Mouse (Mus musculus): ENCODE results near the gene AI413582. TPM values are rescaled to one million over a fixed set of nuclear protein-coding genes. Genes with fewer than 3 reads are reported as not detected.

Gene AI413582
- total and polyA plus RNA-seq, 3 experiments, result 9.1 to 22.4 (median 9.1) TPM

- no peak for TF ChIP-seq EP300 (IDR thresholded peaks at IDR 0.05; ENCODE audit: insufficient read depth, low read depth, low read length)
- TF ChIP-seq CTCF (IDR thresholded peaks at IDR 0.05), result no peak
- no peak for TF ChIP-seq POLR2A (IDR thresholded peaks at IDR 0.05; ENCODE audit: insufficient read depth, low read depth, low read length)
- no peak overlapping the region; the same call in 1 of the 2 replicates for H3K27ac ChIP-seq
- intact Hi-C loops (cut with DNase I), result no loop called here
- no peaks in the 10 kb centered on the region for H3K79me2 ChIP-seq (replicated peaks; ENCODE audit: control insufficient read depth, insufficient read depth, low read length)
- H3K36me3 ChIP-seq (ENCODE audit: control insufficient read depth, insufficient read depth, low read length), result no peaks in the 10 kb centered on the region
- 85% methylated on average over 10 of the region's 10 CpGs for WGBS
- peaks cover 16% of the 10 kb centered on the region for H3K4me1 ChIP-seq (ENCODE audit: control insufficient read depth, insufficient read depth, low read length)
- no peaks in the 10 kb centered on the region for H3K27me3 ChIP-seq (ENCODE audit: control insufficient read depth, insufficient read depth, low read length)
- no peak overlapping the region for H3K4me3 ChIP-seq
- H3K9ac ChIP-seq (ENCODE audit: low read depth, low read length), result no peak overlapping the region
- DNase-seq, result no peak
These were observed 12.9 kb upstream of the AI413582 start for GRCm38 (mm10) chr17:27578487-27578886.

GRCm38 (mm10) chr17:27577468-27577867 lies 11.9 kb upstream of the AI413582 start:
- no peaks in the 10 kb centered on the region for H3K27me3 ChIP-seq (ENCODE audit: control insufficient read depth, insufficient read depth, low read length)
- H3K9ac ChIP-seq (ENCODE audit: low read depth, low read length), result no peak overlapping the region
- H3K36me3 ChIP-seq (ENCODE audit: control insufficient read depth, insufficient read depth, low read length), result no peaks in the 10 kb centered on the region
- DNase-seq, result no peak
- H3K79me2 ChIP-seq (replicated peaks; ENCODE audit: control insufficient read depth, insufficient read depth, low read length), result no peaks in the 10 kb centered on the region
- intact Hi-C loops (cut with DNase I), result no loop called here
- TF ChIP-seq EP300 (IDR thresholded peaks at IDR 0.05; ENCODE audit: insufficient read depth, low read depth, low read length) (no peak), CTCF (IDR thresholded peaks at IDR 0.05) (peak; percentile 39), POLR2A (IDR thresholded peaks at IDR 0.05; ENCODE audit: insufficient read depth, low read depth, low read length) (no peak)
- H3K4me1 ChIP-seq (ENCODE audit: control insufficient read depth, insufficient read depth, low read length), result peaks cover 14% of the 10 kb centered on the region
- 46% methylated on average over 6 of the region's 6 CpGs for WGBS
- H3K4me3 ChIP-seq, result no peak overlapping the region
- no peak overlapping the region for H3K27ac ChIP-seq

GRCm38 (mm10) chr17:27576056-27576455 lies 10.5 kb upstream of the AI413582 start:
- intact Hi-C loops (cut with DNase I), result no loop called here
- WGBS, result 67% methylated on average over 7 of the region's 7 CpGs
- DNase-seq, result no peak
- Histone ChIP-seq H3K4me1 (ENCODE audit: control insufficient read depth, insufficient read depth, low read length) (peaks cover 14% of the 10 kb centered on the region), H3K79me2 (replicated peaks; ENCODE audit: control insufficient read depth, insufficient read depth, low read length) (no peaks in the 10 kb centered on the region), H3K4me3 (no peak overlapping the region), H3K27me3 (ENCODE audit: control insufficient read depth, insufficient read depth, low read length) (no peaks in the 10 kb centered on the region), H3K9ac (ENCODE audit: low read depth, low read length) (no peak overlapping the region), H3K27ac (no peak overlapping the region; the same call in 1 of the 2 replicates), H3K36me3 (ENCODE audit: control insufficient read depth, insufficient read depth, low read length) (no peaks in the 10 kb centered on the region)
- TF ChIP-seq POLR2A (IDR thresholded peaks at IDR 0.05; ENCODE audit: insufficient read depth, low read depth, low read length), result no peak
- TF ChIP-seq CTCF (IDR thresholded peaks at IDR 0.05), result no peak
- no peak for TF ChIP-seq EP300 (IDR thresholded peaks at IDR 0.05; ENCODE audit: insufficient read depth, low read depth, low read length)

GRCm38 (mm10) chr17:27575116-27575776 lies 9.7 kb upstream of the AI413582 start:
- H3K4me3 ChIP-seq, result no peak overlapping the region
- H3K79me2 ChIP-seq (replicated peaks; ENCODE audit: control insufficient read depth, insufficient read depth, low read length), result no peaks in the 10 kb centered on the region
- H3K27me3 ChIP-seq (ENCODE audit: control insufficient read depth, insufficient read depth, low read length), result no peaks in the 10 kb centered on the region
- H3K36me3 ChIP-seq (ENCODE audit: control insufficient read depth, insufficient read depth, low read length), result no peaks in the 10 kb centered on the region
- no peak for TF ChIP-seq CTCF (IDR thresholded peaks at IDR 0.05)
- no peak for TF ChIP-seq POLR2A (IDR thresholded peaks at IDR 0.05; ENCODE audit: insufficient read depth, low read depth, low read length)
- TF ChIP-seq EP300 (IDR thresholded peaks at IDR 0.05; ENCODE audit: insufficient read depth, low read depth, low read length), result no peak
- peak overlapping the region; percentile 72 for H3K27ac ChIP-seq
- H3K9ac ChIP-seq (ENCODE audit: low read depth, low read length), result peak overlapping the region; percentile 21
- intact Hi-C loops (cut with DNase I), result no loop called here
- 64% methylated on average over 10 of the region's 10 CpGs for WGBS
- DNase-seq, result no peak
- H3K4me1 ChIP-seq (ENCODE audit: control insufficient read depth, insufficient read depth, low read length), result peaks cover 14% of the 10 kb centered on the region

GRCm38 (mm10) chr17:27574470-27575115 lies 9.0 kb upstream of the AI413582 start:
- intact Hi-C loops (cut with DNase I), result no loop called here
- Histone ChIP-seq H3K27me3 (ENCODE audit: control insufficient read depth, insufficient read depth, low read length) (no peaks in the 10 kb centered on the region), H3K4me3 (no peak overlapping the region), H3K9ac (ENCODE audit: low read depth, low read length) (no peak overlapping the region), H3K79me2 (replicated peaks; ENCODE audit: control insufficient read depth, insufficient read depth, low read length) (no peaks in the 10 kb centered on the region), H3K4me1 (ENCODE audit: control insufficient read depth, insufficient read depth, low read length) (peaks cover 14% of the 10 kb centered on the region), H3K36me3 (ENCODE audit: control insufficient read depth, insufficient read depth, low read length) (no peaks in the 10 kb centered on the region), H3K27ac (peak overlapping the region; percentile 72)
- WGBS, result 45% methylated on average over 16 of the region's 16 CpGs
- peak; percentile 81 to 88 for DNase-seq
- TF ChIP-seq CTCF (IDR thresholded peaks at IDR 0.05) (no peak), POLR2A (IDR thresholded peaks at IDR 0.05; ENCODE audit: insufficient read depth, low read depth, low read length) (no peak), EP300 (IDR thresholded peaks at IDR 0.05; ENCODE audit: insufficient read depth, low read depth, low read length) (no peak; the same call in 1 of the 2 replicates)

GRCm38 (mm10) chr17:27573772-27574320 lies 8.3 kb upstream of the AI413582 start:
- no peak overlapping the region for H3K4me3 ChIP-seq
- peaks cover 14% of the 10 kb centered on the region for H3K4me1 ChIP-seq (ENCODE audit: control insufficient read depth, insufficient read depth, low read length)
- H3K27ac ChIP-seq, result no peak overlapping the region
- intact Hi-C loops (cut with DNase I), result no loop called here
- TF ChIP-seq CTCF (IDR thresholded peaks at IDR 0.05) (no peak), EP300 (IDR thresholded peaks at IDR 0.05; ENCODE audit: insufficient read depth, low read depth, low read length) (0 out of 2 replicates have a peak, but pooled peaks have one; percentile 30)
- DNase-seq, result no peak
- 50% methylated on average over 10 of the region's 10 CpGs for WGBS
- no peaks in the 10 kb centered on the region for H3K79me2 ChIP-seq (replicated peaks; ENCODE audit: control insufficient read depth, insufficient read depth, low read length)
- no peaks in the 10 kb centered on the region for H3K27me3 ChIP-seq (ENCODE audit: control insufficient read depth, insufficient read depth, low read length)
- no peak overlapping the region for H3K9ac ChIP-seq (ENCODE audit: low read depth, low read length)
- H3K36me3 ChIP-seq (ENCODE audit: control insufficient read depth, insufficient read depth, low read length), result no peaks in the 10 kb centered on the region
